Mouse (Mus musculus): ENCODE results near the gene Mlh3.

Mlh3 gene

GRCm38 (mm10) chr12:85192461-85193108, 77.8 kb downstream of the Mlh3 start:
- DNase-seq (ENCODE audit: low read depth, low spot score) = no peak

DNA sequence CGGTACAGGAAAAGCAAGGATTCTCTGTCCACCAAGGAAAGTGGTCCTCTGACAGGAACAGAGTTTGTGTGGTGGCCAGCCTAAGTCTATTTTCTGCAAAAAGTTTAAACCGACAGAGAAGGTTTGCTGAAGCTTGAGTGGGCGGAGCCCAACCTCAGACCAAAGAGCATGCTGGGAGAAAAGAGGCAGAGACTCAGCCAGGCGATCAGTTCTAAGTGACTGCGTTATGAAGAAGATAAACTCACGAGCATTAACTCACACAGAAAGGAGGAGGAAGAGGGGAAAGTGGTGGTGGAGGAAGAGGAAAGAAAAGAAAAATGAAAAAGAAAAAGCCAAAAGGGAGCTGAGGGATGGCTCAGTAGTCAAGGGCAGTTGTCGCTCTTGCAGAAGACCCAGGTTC, 80.1 kb downstream of the Mlh3 start:
- DNase-seq (ENCODE audit: low read depth, low spot score) = no peak

DNA sequence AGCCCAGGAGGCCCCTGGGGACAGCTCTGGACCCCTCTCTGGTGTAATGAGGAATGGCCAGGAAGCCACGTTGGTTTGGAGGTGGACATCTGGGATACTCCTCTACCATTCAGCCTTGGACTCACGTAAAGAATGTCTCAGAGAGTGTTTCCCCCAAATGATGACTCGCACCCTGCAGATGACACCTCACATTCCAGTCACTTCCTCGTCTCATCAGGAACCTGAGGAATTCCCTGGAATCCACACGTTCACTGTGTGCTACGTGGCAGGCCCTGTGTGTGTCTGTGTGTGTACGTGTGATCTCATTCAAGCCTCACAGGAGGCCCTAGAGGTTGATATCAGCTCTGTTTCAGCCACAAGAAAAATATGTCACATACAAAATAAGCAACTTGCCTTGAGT, 84.0 kb downstream of the Mlh3 start:
- no peak for DNase-seq (ENCODE audit: low read depth, low spot score)

DNA sequence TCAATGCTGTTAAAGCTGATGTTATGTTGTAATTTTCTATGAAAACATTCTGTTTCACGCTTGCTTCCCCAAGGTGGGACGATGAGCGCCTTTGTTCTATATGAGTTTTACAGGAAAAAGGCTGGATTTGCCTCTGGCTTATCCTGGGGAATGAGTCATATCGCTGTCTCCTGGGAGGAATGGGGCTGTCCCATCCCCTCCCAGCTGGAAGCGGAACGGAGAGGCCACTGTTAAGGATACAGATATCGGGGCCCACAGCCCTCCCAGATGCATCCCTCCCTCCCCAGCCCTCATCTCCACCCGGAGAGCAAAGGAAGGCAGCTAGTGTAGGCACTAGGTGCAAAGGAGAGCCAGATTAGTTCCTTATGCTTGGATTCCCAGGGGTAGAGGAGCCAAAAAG, 84.6 kb downstream of the Mlh3 start:
- DNase-seq (ENCODE audit: low read depth, low spot score) = no peak

All from mesoderm, embryonic 11.5 days (tissue).